Mouse (Mus musculus): ENCODE data around the gene Pet117.

DNA sequence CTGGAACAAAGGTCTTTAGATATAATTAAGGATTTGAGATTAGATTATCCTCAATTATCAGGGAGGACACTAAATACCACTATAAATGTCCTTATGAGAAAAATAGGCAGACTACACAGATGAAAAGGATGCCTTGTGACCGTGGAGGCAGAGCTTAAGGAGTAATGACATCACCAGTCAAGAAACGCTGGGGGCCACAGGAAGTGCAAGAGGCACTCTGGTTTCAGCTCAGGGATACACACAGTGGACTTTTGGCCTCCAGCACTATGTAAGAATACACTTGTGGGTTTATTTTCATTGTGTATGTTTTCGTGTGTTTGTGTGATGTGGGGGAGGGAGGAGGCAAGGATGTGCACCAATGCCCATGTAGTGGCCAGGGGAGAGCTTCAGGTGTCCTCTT is 31.6 kb upstream of the Pet117 start:
- no peak for TF ChIP-seq CTCF (conservative IDR thresholded peaks at IDR 0.05; ENCODE audit: low read length)
- no peak for TF ChIP-seq NANOG (IDR thresholded peaks at IDR 0.05; ENCODE audit: borderline replicate concordance, low read length)
